Mouse (Mus musculus): ENCODE measurements around the gene Tmem247. TPM values are rescaled to one million over a fixed set of nuclear protein-coding genes. Genes with fewer than 3 reads are reported as not detected.

Gene Tmem247
- polyA plus RNA-seq (2015; fragmentation: Nextera tagmentation; extraction: Ambion mirVana) = not detected in 2 replicates

GRCm38 (mm10) chr17:86917048-86917447 lies at the start of gene Tmem247:
TSS of gene Tmem247 (plus strand) at chr17:86917348.

GRCm38 (mm10) chr17:86947840-86948796 lies 31.0 kb downstream of the Tmem247 start, which contains the start of gene Atp6v1e2:
TSS of gene Atp6v1e2 (minus strand) at chr17:86947897.

GRCm38 (mm10) chr17:86962894-86963585 lies 45.9 kb downstream of the Tmem247 start, which contains the start of gene Rhoq:
TSS of gene Rhoq (plus strand) at chr17:86963082.

Other genes with a start within 250 kb of the Tmem247 start
- gene Epas1, start 163.6 kb upstream of the Tmem247 start, polyA plus RNA-seq (2015; fragmentation: Nextera tagmentation; extraction: Ambion mirVana) = 3.2 and 3.9 TPM in 2 replicates
- gene Atp6v1e2, start 30.5 kb downstream of the Tmem247 start, polyA plus RNA-seq (2015; fragmentation: Nextera tagmentation; extraction: Ambion mirVana) = 0.20 TPM in 1 of 2 replicates, not detected in the other
- gene Rhoq, start 45.7 kb downstream of the Tmem247 start, polyA plus RNA-seq (2015; fragmentation: Nextera tagmentation; extraction: Ambion mirVana) = 8.5 and 9.8 TPM in 2 replicates
- 24.4 and 24.6 TPM in 2 replicates for gene Pigf, start 108.1 kb downstream of the Tmem247 start, polyA plus RNA-seq (2015; fragmentation: Nextera tagmentation; extraction: Ambion mirVana)
- gene Cript, start 108.2 kb downstream of the Tmem247 start, polyA plus RNA-seq (2015; fragmentation: Nextera tagmentation; extraction: Ambion mirVana) = 125 and 139 TPM in 2 replicates
- 5.9 and 7.0 TPM in 2 replicates for gene Socs5, start 190.3 kb downstream of the Tmem247 start, polyA plus RNA-seq (2015; fragmentation: Nextera tagmentation; extraction: Ambion mirVana)